Mouse (Mus musculus): ENCODE data around the gene Pnpla3. TPM values are rescaled to one million over a fixed set of nuclear protein-coding genes. Genes with fewer than 3 reads are reported as not detected.

The Pnpla3 gene
- total and polyA plus RNA-seq, 3 experiments = 1.1 to 30.1 (median 3.8) TPM

DNA sequence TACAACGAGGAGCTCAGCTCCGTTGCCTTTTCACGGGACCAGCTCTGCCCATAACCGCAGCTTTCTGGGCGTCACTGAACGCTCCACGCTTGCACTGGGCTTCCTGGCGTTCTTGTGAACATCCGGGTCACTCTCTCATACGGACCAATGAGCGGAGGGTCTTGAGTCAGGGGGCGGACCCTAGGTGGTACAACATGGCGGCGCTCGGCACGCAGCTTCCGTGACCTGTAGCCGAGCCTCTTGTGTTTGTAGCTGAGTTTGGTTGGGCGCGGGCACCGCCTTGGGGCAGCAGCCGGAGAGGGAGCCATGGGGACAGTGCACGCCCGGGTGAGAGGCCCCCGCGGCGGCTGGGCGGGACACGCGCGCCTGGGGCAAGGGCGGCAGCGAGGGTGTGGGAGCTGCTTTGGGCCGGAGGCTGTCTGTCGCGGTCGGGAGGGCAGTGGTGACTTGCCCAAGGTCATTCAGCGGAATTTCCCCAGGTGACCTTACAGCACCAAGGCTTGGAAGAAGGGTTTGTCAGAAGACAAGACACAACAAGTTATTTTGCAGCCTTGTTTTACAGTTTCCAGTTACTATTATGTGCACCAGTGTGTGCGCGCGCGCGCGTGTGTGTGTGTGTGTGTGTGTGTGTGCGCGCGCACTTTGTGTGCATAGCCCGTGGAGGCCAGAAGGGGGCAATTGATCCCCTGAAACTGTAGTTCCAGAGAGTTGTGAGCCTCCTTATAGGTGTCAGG lies 24.6 kb downstream of the Pnpla3 start, which contains the start of gene Samm50:
Gene Samm50 (plus strand): TSS at position 184 of the 734 bp plus-strand sequence.
- Histone ChIP-seq H3K79me2 (replicated peaks; ENCODE audit: control insufficient read depth, insufficient read depth, low read length) (peaks cover 2% of the 10 kb centered on the region), H3K27ac (peak within 1 kb of the TSS; percentile 97), H3K4me3 (peak within 1 kb of the TSS; percentile 97), H3K4me1 (ENCODE audit: control insufficient read depth, insufficient read depth, low read length) (no peaks in the 10 kb centered on the region; the same call in 1 of the 2 replicates), H3K9ac (ENCODE audit: low read depth, low read length) (peak within 1 kb of the TSS; percentile 97), H3K27me3 (ENCODE audit: control insufficient read depth, insufficient read depth, low read length) (no peaks in the 10 kb centered on the region), H3K36me3 (ENCODE audit: control insufficient read depth, insufficient read depth, low read length) (peaks cover 3% of the 10 kb centered on the region; the same call in 1 of the 2 replicates)
- peak; percentile 29 for TF ChIP-seq CTCF (IDR thresholded peaks at IDR 0.05)
- TF ChIP-seq POLR2A (IDR thresholded peaks at IDR 0.05; ENCODE audit: insufficient read depth, low read depth, low read length) = peak; percentile 93
- TF ChIP-seq EP300 (IDR thresholded peaks at IDR 0.05; ENCODE audit: insufficient read depth, low read depth, low read length) = peak; percentile 70
- intact Hi-C loops (cut with DNase I) = loop anchor here (1.0 to 5.0 kb wide), 3 partner anchors 25 to 60 kb away; partner anchors contain the start of gene Pnpla3
- 3% methylated on average over 48 of the region's 48 CpGs for WGBS
- DNase-seq = peak; percentile 91 to 93

DNA sequence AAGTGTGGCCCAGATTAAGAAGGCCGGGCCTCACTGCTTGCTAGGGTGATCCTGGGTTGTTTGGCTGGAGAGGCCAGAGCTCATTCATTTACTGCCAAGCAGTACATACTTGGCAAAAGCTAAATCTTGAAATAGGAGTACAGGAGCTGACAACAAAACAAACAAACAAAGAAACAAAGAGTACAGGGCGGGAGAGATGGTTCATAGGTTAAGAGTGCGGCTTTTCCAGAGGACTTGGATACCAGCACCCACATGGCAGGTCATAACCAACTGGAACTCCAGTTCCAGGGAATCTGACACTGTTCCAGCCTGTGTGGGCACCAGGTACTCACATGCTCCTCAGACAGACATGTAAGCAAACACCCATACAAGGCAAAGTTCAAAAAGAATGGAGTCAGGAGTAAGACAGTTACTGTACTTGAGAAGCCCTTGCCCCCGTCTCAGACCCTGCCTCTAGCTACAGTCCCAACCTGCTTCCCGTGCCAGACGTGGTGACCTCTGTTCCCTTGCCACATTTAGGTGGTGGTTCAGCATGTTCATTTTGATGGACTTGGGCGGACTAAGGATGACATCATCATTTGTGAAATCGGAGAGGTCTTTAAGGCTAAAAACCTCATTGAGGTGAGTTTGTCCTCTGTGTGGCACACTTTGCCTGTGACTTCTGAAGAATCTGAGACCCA lies 29.0 kb downstream of the Pnpla3 start:
- Histone ChIP-seq H3K79me2 (replicated peaks; ENCODE audit: control insufficient read depth, insufficient read depth, low read length) (peaks cover 2% of the 10 kb centered on the region), H3K27me3 (ENCODE audit: control insufficient read depth, insufficient read depth, low read length) (no peaks in the 10 kb centered on the region), H3K36me3 (ENCODE audit: control insufficient read depth, insufficient read depth, low read length) (peaks cover 3% of the 10 kb centered on the region; the same call in 1 of the 2 replicates), H3K9ac (ENCODE audit: low read depth, low read length) (no peak overlapping the region), H3K27ac (peak overlapping the region; percentile 40), H3K4me3 (no peak overlapping the region), H3K4me1 (ENCODE audit: control insufficient read depth, insufficient read depth, low read length) (no peaks in the 10 kb centered on the region; the same call in 1 of the 2 replicates)
- TF ChIP-seq EP300 (IDR thresholded peaks at IDR 0.05; ENCODE audit: insufficient read depth, low read depth, low read length) (no peak), POLR2A (IDR thresholded peaks at IDR 0.05; ENCODE audit: insufficient read depth, low read depth, low read length) (no peak), CTCF (IDR thresholded peaks at IDR 0.05) (no peak)
- intact Hi-C loops (cut with DNase I) = no loop called here
- 65% methylated on average over 8 of the region's 8 CpGs for WGBS
- peak in 1 of 2 experiments; percentile 29 for DNase-seq

GRCm38 (mm10) chr15:84207327-84207726 lies 39.7 kb downstream of the Pnpla3 start:
- H3K27ac ChIP-seq = no peak overlapping the region
- 87% methylated on average over 4 of the region's 4 CpGs for WGBS
- H3K4me1 ChIP-seq (ENCODE audit: control insufficient read depth, insufficient read depth, low read length) = peaks cover 10% of the 10 kb centered on the region
- no peak for DNase-seq
- H3K9ac ChIP-seq (ENCODE audit: low read depth, low read length) = no peak overlapping the region
- intact Hi-C loops (cut with DNase I) = no loop called here
- no peaks in the 10 kb centered on the region for H3K27me3 ChIP-seq (ENCODE audit: control insufficient read depth, insufficient read depth, low read length)
- no peaks in the 10 kb centered on the region for H3K79me2 ChIP-seq (replicated peaks; ENCODE audit: control insufficient read depth, insufficient read depth, low read length)
- no peak overlapping the region for H3K4me3 ChIP-seq
- TF ChIP-seq POLR2A (IDR thresholded peaks at IDR 0.05; ENCODE audit: insufficient read depth, low read depth, low read length) (no peak), EP300 (IDR thresholded peaks at IDR 0.05; ENCODE audit: insufficient read depth, low read depth, low read length) (no peak), CTCF (IDR thresholded peaks at IDR 0.05) (no peak)
- H3K36me3 ChIP-seq (ENCODE audit: control insufficient read depth, insufficient read depth, low read length) = peaks cover 4% of the 10 kb centered on the region

- Histone ChIP-seq H3K27ac (peak overlapping the region; percentile 75), H3K4me1 (ENCODE audit: control insufficient read depth, insufficient read depth, low read length) (peaks cover 22% of the 10 kb centered on the region), H3K9ac (ENCODE audit: low read depth, low read length) (peak overlapping the region; percentile 20), H3K4me3 (no peak overlapping the region), H3K36me3 (ENCODE audit: control insufficient read depth, insufficient read depth, low read length) (peaks cover 4% of the 10 kb centered on the region), H3K27me3 (ENCODE audit: control insufficient read depth, insufficient read depth, low read length) (no peaks in the 10 kb centered on the region), H3K79me2 (replicated peaks; ENCODE audit: control insufficient read depth, insufficient read depth, low read length) (no peaks in the 10 kb centered on the region)
- DNase-seq = peak in 1 of 2 experiments; percentile 49
- TF ChIP-seq CTCF (IDR thresholded peaks at IDR 0.05) = no peak
- TF ChIP-seq EP300 (IDR thresholded peaks at IDR 0.05; ENCODE audit: insufficient read depth, low read depth, low read length) = peak; percentile 85
- 48% methylated on average over 11 of the region's 11 CpGs for WGBS
- intact Hi-C loops (cut with DNase I) = no loop called here
These were observed 42.1 kb downstream of the Pnpla3 start for GRCm38 (mm10) chr15:84209517-84210412.

GRCm38 (mm10) chr15:84210461-84210860 lies 42.8 kb downstream of the Pnpla3 start:
- 87% methylated on average over 13 of the region's 13 CpGs for WGBS
- Histone ChIP-seq H3K79me2 (replicated peaks; ENCODE audit: control insufficient read depth, insufficient read depth, low read length) (no peaks in the 10 kb centered on the region), H3K9ac (ENCODE audit: low read depth, low read length) (no peak overlapping the region), H3K4me1 (ENCODE audit: control insufficient read depth, insufficient read depth, low read length) (peaks cover 24% of the 10 kb centered on the region), H3K4me3 (no peak overlapping the region), H3K27ac (peak overlapping the region; percentile 75), H3K36me3 (ENCODE audit: control insufficient read depth, insufficient read depth, low read length) (peaks cover 4% of the 10 kb centered on the region), H3K27me3 (ENCODE audit: control insufficient read depth, insufficient read depth, low read length) (no peaks in the 10 kb centered on the region)
- TF ChIP-seq CTCF (IDR thresholded peaks at IDR 0.05) (no peak), POLR2A (IDR thresholded peaks at IDR 0.05; ENCODE audit: insufficient read depth, low read depth, low read length) (no peak), EP300 (IDR thresholded peaks at IDR 0.05; ENCODE audit: insufficient read depth, low read depth, low read length) (no peak)
- intact Hi-C loops (cut with DNase I) = no loop called here
- DNase-seq = no peak
